Mouse (Mus musculus) heart, embryonic 15.5 days (tissue): ENCODE data around the gene Il10rb. TPM values are rescaled to one million over a fixed set of nuclear protein-coding genes. Genes with fewer than 3 reads are reported as not detected.
A peak's percentile ranks its signal among the peaks of the same experiment; 100 is the strongest.

ENCODE experiments used
- ATAC-seq: fragments of 200-750 bp; cut with Nextera tagmentation; replicated peaks from 2 replicates; pipeline ENCODE4 v1.8.0; 2017; ENCODE audit warnings: low read depth, moderate TSS enrichment; ENCODE audit not compliant: insufficient number of reproducible peaks, insufficient read depth, low FRiP score
- H3K27ac ChIP-seq: fragments of 300-500 bp; sonication (generic); 2 replicates; pipeline ENCODE4 v1.5.1; 2015; ENCODE audit warnings: mild to moderate bottlenecking, inconsistent platforms
- H3K27me3 ChIP-seq: fragments of 300-500 bp; sonication (generic); 2 replicates; pipeline ENCODE4 v1.6.1; 2015; ENCODE audit warnings: inconsistent platforms
- H3K36me3 ChIP-seq: fragments of 300-500 bp; sonication (generic); 2 replicates; pipeline ENCODE4 v1.6.1; 2015; ENCODE audit warnings: mild to moderate bottlenecking, inconsistent platforms
- H3K4me1 ChIP-seq: fragments of 300-500 bp; sonication (generic); replicated peaks from 2 replicates; pipeline ENCODE4 v1.6.1; 2015; ENCODE audit warnings: inconsistent platforms
- H3K4me2 ChIP-seq: fragments of 300-500 bp; sonication (generic); 2 replicates; pipeline ENCODE4 v1.6.1; 2015; ENCODE audit warnings: inconsistent platforms, mild to moderate bottlenecking, moderate library complexity
- H3K4me3 ChIP-seq: fragments of 300-500 bp; sonication (generic); 2 replicates; pipeline ENCODE4 v1.5.1; 2015; ENCODE audit warnings: mild to moderate bottlenecking, inconsistent platforms
- H3K9ac ChIP-seq: fragments of 300-500 bp; sonication (generic); 2 replicates; pipeline ENCODE4 v1.6.1; 2015; ENCODE audit warnings: mild to moderate bottlenecking, inconsistent platforms
- H3K9me3 ChIP-seq: fragments of 300-500 bp; sonication (generic); replicated peaks from 2 replicates; pipeline ENCODE4 v1.6.1; 2016; ENCODE audit warnings: inconsistent platforms
- WGBS: fragments of 180-500 bp; shearing (Covaris S2); methylation state at CpG from one replicate; pipeline ENCODE4 v1.1.7; 2015; ENCODE audit warnings: mixed read lengths; 5-methylcytosine and 5-hydroxymethylcytosine counted together
- polyA plus RNA-seq: library from polyadenylated mRNA; unstranded; fragments of >200 nt; fragmentation: Nextera tagmentation; extraction: Ambion mirVana; gene quantifications from 2 replicates; pipeline ENCODE4 v1.2.1, GENCODE M21; 2015

Gene Il10rb
- polyA plus RNA-seq, 1 experiment from 2014 or later = 57.9 TPM

- Histone ChIP-seq H3K4me1 (peaks cover 3% of the 10 kb centered on the region; the same call in 1 of the 2 replicates), H3K9me3 (no peaks in the 10 kb centered on the region), H3K4me3 (no peak overlapping the region), H3K27me3 (no peaks in the 10 kb centered on the region), H3K27ac (peak overlapping the region; percentile 62), H3K9ac (no peak overlapping the region), H3K4me2 (no peak overlapping the region), H3K36me3 (peaks cover 50% of the 10 kb centered on the region)
- WGBS = 53% methylated on average over 10 of the region's 10 CpGs
- ATAC-seq = no peak
Observed at GRCm38 (mm10) chr16:91385621-91386020, 20.3 kb upstream of the Il10rb start.

DNA sequence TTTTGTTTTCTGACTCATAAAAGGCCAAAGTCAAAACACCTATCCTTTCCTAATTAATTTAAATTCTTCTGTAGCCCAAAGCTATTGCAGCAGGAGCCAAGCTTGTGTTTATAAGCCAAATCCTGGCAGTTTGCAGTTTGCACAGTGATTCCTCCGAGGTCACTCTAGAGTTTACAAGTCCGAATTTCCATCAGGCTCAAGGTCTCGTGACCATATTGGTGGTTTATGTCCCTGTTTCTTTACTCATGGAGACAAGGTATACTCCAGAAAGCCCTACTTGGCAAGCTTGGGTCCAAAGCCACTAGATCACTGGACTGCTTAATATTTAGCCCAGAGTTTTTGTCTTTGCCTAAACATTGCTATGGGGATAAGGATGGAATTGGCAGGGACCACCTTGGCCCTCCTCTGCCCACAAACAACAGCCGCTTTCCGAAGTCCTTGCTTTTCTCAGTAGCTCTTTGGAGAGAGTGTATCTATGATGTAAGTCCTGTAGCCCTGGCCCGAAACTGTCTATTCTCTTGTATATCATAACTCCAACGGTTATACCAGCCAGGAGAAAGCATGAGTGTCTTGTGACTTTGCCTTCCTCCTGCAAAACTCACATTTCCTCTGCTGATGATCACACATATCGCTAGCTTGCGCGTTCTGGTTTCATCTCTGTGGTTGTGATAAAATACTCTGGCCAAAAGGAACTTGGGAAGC is 19.4 kb upstream of the Il10rb start:
- Histone ChIP-seq H3K4me3 (no peak overlapping the region), H3K36me3 (peaks cover 47% of the 10 kb centered on the region), H3K27ac (0 out of 2 replicates have a peak overlapping the region, but pooled peaks have one; percentile 62), H3K27me3 (no peaks in the 10 kb centered on the region), H3K4me1 (no peaks in the 10 kb centered on the region; the same call in 1 of the 2 replicates), H3K4me2 (no peak overlapping the region), H3K9me3 (no peaks in the 10 kb centered on the region), H3K9ac (no peak overlapping the region)
- 91% methylated on average over 10 of the region's 10 CpGs for WGBS
- ATAC-seq = no peak

GRCm38 (mm10) chr16:91387121-91387486 is 18.9 kb upstream of the Il10rb start:
- Histone ChIP-seq H3K4me1 (no peaks in the 10 kb centered on the region; the same call in 1 of the 2 replicates), H3K27ac (no peak overlapping the region), H3K9me3 (no peaks in the 10 kb centered on the region), H3K4me3 (no peak overlapping the region), H3K4me2 (no peak overlapping the region), H3K9ac (no peak overlapping the region), H3K27me3 (no peaks in the 10 kb centered on the region), H3K36me3 (peaks cover 47% of the 10 kb centered on the region)
- no peak for ATAC-seq
- 83% methylated on average over 3 of the region's 3 CpGs for WGBS

DNA sequence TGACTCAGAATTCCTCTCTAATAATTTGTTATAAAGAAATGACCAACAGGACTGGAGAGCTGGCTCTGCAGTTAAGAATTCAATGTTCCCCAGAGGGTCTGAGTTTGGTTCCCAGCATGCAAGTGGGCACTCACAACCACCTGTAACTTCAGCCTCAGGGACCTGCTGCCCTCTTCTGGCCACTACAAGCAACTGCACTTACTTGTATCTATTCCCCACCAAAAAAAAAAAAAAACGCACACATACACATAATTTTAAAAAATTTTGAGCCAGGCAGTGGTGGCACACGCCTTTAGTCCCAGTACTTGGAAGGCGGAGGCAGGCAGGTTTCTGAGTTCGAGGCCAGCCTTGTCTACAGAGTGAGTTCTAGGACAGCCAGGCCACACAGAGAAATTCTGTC is 15.9 kb upstream of the Il10rb start:
- Histone ChIP-seq H3K9me3 (no peaks in the 10 kb centered on the region), H3K4me3 (no peak overlapping the region), H3K27me3 (no peaks in the 10 kb centered on the region), H3K4me1 (peaks cover 6% of the 10 kb centered on the region), H3K36me3 (peaks cover 59% of the 10 kb centered on the region), H3K4me2 (no peak overlapping the region), H3K27ac (no peak overlapping the region), H3K9ac (no peak overlapping the region)
- no peak for ATAC-seq
- WGBS = 95% methylated on average over 4 of the region's 4 CpGs

DNA sequence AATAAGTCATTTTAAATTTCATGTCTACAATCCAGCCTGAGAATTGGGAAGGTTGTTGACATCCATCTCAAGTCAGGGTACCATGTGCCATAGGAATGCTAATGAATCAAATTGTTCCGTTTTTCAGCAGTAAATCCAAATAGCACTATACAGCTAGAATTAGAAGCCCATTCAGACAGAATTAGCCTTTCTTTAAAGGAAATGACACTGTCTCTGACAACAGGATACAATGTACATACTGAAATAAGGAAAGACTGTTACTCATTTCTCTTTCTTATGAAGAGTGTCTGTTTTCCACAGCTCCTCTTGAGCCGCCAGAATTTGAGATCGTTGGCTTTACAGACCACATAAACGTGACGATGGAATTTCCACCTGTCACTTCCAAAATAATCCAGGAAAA is 14.5 kb upstream of the Il10rb start, which contains the start of gene Gm21970:
Gm21970 (plus strand) TSS at position 301 of the 400 bp plus-strand sequence.
- H3K27ac ChIP-seq = no peak within 1 kb of the TSS
- peaks cover 8% of the 10 kb centered on the region for H3K4me1 ChIP-seq
- H3K9me3 ChIP-seq = no peaks in the 10 kb centered on the region
- peaks cover 62% of the 10 kb centered on the region for H3K36me3 ChIP-seq
- no peaks in the 10 kb centered on the region for H3K27me3 ChIP-seq
- 71% methylated on average over 5 of the region's 5 CpGs for WGBS
- H3K4me2 ChIP-seq = no peak within 1 kb of the TSS
- H3K9ac ChIP-seq = no peak within 1 kb of the TSS
- no peak within 1 kb of the TSS for H3K4me3 ChIP-seq
- no peak for ATAC-seq

DNA sequence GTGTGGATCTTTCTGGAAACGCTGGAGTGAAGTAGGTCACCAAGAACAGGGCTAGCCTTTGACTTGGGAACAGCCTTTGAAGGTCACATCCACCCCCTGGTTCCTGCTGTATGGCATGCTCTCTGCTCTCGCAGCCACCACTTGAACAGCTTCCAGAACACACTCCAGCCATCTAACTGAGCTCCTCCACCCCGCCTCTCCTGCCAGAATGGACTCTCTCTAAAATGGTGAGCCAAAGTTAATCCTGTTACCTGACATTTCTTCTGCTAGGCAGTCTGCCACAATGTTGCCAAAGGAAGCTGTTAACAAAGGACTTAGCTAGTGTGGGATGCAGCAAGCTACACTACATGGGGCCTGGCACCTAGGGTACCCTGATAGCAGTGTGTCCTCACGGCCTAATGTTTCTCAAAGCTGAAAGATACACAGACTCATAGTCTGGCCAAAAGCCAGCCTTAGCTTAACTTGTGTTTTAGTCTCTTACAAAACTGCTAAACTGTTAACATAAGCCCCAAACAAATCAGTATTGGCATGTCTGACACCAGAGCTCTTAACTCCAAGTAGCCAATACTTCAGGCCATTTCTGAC is 11.0 kb upstream of the Il10rb start:
- no peaks in the 10 kb centered on the region for H3K27me3 ChIP-seq
- H3K9me3 ChIP-seq = no peaks in the 10 kb centered on the region
- H3K27ac ChIP-seq = peak overlapping the region; percentile 67
- H3K4me2 ChIP-seq = no peak overlapping the region
- peaks cover 8% of the 10 kb centered on the region for H3K4me1 ChIP-seq
- no peak overlapping the region for H3K9ac ChIP-seq
- WGBS = 44% methylated on average over 4 of the region's 4 CpGs
- H3K4me3 ChIP-seq = no peak overlapping the region
- no peak; the same call in 1 of the 2 replicates for ATAC-seq
- H3K36me3 ChIP-seq = peaks cover 36% of the 10 kb centered on the region

GRCm38 (mm10) chr16:91395633-91396392 is 10.2 kb upstream of the Il10rb start:
- WGBS = 68% methylated on average over 8 of the region's 8 CpGs
- H3K27ac ChIP-seq = no peak overlapping the region
- H3K4me3 ChIP-seq = no peak overlapping the region
- no peak overlapping the region for H3K4me2 ChIP-seq
- no peak for ATAC-seq
- peaks cover 38% of the 10 kb centered on the region for H3K36me3 ChIP-seq
- H3K4me1 ChIP-seq = peaks cover 8% of the 10 kb centered on the region
- H3K9me3 ChIP-seq = no peaks in the 10 kb centered on the region
- no peaks in the 10 kb centered on the region for H3K27me3 ChIP-seq
- no peak overlapping the region for H3K9ac ChIP-seq

GRCm38 (mm10) chr16:91396844-91397537 is 9.0 kb upstream of the Il10rb start:
- no peak for ATAC-seq
- H3K36me3 ChIP-seq = peaks cover 33% of the 10 kb centered on the region
- H3K27me3 ChIP-seq = no peaks in the 10 kb centered on the region
- H3K9ac ChIP-seq = no peak overlapping the region
- peaks cover 8% of the 10 kb centered on the region for H3K4me1 ChIP-seq
- no peaks in the 10 kb centered on the region for H3K9me3 ChIP-seq
- WGBS = 43% methylated on average over 10 of the region's 10 CpGs
- no peak overlapping the region for H3K27ac ChIP-seq
- H3K4me3 ChIP-seq = no peak overlapping the region
- no peak overlapping the region for H3K4me2 ChIP-seq

DNA sequence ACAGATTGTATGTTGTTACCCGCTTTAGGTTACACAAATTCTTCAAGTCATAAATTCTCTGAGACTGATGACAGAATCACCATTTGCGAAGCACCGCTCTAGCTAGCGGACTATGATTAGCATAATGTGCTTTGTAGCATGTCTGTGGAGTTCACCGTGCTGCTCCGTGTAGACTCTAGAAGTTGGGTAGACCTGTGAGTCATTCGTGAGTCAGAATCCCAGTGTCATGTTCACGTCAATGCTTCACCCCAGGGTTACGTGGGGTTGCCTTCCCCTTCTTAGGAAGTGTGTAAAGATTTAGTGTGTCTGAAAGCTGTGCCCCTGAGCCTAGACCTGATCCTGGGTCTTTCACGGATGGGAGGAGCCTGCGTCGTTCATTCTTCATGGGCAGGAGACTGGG is 7.9 kb upstream of the Il10rb start:
- 93% methylated on average over 12 of the region's 12 CpGs for WGBS

GRCm38 (mm10) chr16:91398944-91399343 is 7.0 kb upstream of the Il10rb start:
- no peak for ATAC-seq
- Histone ChIP-seq H3K27ac (no peak overlapping the region), H3K4me2 (no peak overlapping the region), H3K9me3 (no peaks in the 10 kb centered on the region), H3K36me3 (peaks cover 15% of the 10 kb centered on the region; the same call in 1 of the 2 replicates), H3K4me1 (peaks cover 8% of the 10 kb centered on the region), H3K27me3 (no peaks in the 10 kb centered on the region), H3K9ac (no peak overlapping the region), H3K4me3 (no peak overlapping the region)
- 91% methylated on average over 7 of the region's 7 CpGs for WGBS

More for the DNA sequence above, 7.9 kb upstream of the Il10rb start:
- no peak overlapping the region for H3K4me2 ChIP-seq
- H3K9ac ChIP-seq = no peak overlapping the region
- H3K36me3 ChIP-seq = peaks cover 24% of the 10 kb centered on the region
- H3K27ac ChIP-seq = no peak overlapping the region
- no peaks in the 10 kb centered on the region for H3K9me3 ChIP-seq
- no peak for ATAC-seq
- H3K4me1 ChIP-seq = peaks cover 8% of the 10 kb centered on the region
- no peaks in the 10 kb centered on the region for H3K27me3 ChIP-seq
- no peak overlapping the region for H3K4me3 ChIP-seq
